Mouse (Mus musculus) right cerebral cortex, adult 18-20 months (tissue): ENCODE measurements around the gene Gm813.
A peak's percentile ranks its signal among the peaks of the same experiment; 100 is the strongest.
"Not testable (repeated sequence)": the region's sequence is repeated elsewhere in the genome, so short reads cannot be mapped to it uniquely, and the experiment has no call there.

ENCODE experiments used
- DNase-seq: peaks from one replicate; pipeline ENCODE4 v3.0.0; 2022; ENCODE audit warnings: mixed read lengths

Gm813 gene

DNA sequence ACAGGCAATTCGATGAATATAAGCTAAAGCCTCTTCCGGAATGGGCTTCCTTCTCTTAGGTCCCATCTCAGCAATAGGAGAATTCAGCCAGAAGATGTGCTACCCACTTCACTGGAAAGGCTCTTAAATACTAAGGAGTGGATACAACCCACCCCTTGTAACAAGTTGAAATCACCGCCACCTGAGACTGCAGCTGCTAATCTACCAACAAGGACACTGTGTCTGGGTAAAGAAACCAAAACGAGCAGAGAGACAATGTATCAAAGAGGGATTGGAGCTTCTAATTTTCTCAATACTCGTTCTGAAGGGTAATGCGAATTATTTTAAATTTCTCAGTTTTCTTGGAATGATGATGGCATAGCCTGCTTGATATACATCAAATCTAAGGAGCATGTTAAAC, at the start of gene Gm813:
TSS of gene Gm813 (minus strand) at position 101 of the 400 bp plus-strand sequence.
- no peak for DNase-seq

DNA sequence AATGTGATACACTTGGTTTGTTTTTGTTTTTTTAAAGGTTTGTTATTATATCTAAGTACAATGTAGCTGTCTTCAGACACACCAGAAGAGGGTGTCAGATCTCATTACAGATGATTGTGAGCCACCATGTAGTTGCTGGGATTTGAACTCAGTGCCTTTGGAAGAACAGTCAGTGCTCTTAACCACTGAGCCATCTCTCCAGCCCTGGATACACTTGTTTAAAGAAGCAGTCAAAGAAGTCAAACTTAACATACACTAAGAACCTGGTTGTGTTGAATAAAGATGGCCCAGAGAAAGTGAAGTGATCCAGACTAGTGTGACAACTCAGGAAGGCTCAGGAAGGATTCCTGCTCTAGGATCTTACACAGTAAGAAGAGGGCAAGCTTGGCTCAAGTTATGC, 48.4 kb upstream of the Gm813 start:
- not testable (repeated sequence) for DNase-seq

DNA sequence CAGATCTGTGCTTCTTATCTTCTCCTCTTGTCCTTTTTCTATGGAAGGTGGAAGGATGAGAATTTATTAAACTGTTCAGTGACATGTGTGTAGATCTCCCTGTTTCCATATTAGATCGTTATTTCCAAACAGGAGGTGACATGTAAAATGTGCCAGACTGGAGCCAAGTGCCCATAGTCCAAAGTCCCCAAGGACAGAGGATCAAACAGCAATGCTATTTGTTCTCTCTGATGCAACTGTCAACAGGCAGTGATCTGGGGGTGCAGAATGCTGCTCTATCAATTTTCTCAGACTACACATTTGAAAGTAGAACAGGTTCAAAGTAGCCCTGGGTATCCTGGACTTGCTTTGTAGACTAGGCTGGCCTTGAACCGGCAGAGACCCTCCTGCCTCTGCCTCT, 47.0 kb upstream of the Gm813 start:
- no peak for DNase-seq

DNA sequence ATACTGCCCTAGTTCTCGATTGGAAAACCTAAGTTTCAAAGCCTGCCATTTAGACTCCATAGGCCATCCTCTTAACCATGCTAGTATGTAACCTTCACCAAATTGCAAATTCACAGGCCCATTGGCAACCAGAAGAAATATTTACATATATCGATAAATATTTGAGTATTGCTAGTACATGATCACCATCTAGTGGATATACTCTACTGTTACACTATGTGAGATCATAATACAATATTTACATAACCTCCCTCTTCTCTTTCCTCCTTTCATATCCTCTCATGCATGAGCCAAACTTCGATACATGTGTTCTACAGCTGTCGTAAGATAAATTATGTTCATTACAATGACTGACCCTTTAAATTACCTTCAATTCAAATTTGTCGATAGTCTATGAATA, 46.2 kb upstream of the Gm813 start:
- no peak for DNase-seq

DNA sequence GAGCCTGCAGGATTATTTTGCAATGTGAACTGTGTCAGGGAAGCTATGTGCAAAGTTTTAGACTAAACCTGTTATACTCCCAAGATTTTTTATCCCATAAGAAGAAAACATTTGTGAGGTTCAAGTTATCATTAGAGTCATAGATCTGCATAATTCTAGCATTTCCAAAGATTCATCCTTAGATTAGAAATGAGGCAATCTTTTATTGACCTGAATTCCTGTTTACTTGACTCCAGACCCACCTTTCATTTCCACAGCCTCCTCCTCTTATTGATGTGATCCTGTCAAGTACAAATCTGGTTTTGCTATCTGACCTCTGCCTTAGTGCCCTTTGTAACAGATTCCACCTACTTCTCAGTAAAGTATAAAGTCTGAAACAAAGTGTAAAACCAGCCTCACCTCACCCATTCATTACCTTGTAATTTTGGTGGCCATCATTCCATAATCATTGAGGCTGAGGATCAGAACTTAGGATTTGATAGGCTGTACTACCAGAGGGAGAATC, 45.6 kb upstream of the Gm813 start:
- no peak for DNase-seq

DNA sequence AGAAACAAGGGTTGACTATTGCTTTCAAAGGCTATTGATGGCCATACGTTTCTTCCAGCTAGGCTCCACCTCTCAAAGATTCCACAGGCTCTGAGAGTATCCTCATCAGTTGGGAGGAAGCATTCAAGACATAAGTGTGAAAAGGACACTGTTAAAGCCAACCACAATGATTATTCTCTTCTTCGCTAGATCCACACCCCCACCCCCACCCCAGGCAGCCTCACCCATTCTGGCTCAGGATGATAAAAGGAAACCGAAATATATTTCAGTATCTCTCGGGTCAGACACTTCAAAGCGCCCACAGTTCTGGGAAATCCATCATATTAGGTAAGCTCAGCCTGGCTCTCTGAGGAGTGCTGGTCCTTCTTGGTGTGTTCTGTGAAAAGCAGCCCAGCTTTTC, 45.0 kb upstream of the Gm813 start:
- no peak for DNase-seq

DNA sequence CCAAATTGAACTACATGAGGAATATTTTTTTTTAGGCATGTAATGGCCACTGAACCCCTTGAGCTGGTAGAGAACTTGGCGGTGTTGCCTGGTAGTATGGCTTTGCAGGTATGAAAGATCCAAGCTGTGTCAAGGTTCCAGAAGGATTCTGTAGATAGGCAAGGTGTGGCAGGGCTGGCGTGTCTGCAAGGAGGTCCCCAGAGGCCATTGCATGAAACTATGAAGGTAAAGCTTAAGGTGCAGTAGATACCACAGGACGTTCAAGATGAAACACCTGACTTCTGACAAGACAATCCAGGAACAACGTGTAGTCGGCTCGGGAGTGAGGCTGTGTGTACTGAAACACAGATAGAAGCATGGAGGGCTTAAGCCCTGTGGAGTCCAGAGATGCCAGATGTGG, 41.9 kb upstream of the Gm813 start:
- DNase-seq, result no peak

DNA sequence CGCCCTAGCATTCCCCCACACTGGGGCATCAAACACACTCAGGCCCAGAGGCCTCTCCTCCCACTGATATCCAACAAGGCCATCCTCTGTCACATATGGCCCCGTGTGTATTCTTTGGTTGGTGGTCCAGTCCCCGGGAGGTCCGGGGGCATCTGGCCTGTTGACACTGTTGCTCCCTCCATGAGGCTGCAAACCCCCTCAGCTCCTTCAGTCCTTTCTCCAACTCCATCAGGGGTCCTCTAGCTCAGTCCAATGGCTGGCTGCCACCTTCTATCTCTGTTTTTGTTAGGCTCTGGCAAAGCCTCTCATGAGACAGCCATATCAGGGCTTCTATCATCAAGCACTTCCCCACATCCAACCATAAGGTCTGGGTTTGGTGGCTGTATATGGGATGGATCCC, 39.7 kb upstream of the Gm813 start:
- no peak for DNase-seq

DNA sequence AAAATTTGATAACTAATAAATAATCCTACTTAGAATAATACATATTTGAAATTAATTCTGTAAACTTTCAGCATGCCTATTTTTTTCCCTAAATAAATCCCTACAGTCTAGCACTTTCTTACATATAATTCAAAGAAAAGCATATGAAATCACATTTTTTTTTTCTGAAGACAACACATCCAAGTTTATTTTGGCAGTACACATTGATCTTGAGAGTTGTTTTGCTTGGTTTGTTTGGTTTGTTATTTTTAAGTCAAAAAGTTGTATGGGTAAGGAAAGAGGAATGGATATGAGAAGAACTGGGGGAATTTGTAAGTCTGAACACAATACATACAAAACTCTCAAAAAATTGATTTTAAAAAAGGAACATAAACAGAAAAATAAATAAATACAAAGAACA, 39.0 kb upstream of the Gm813 start:
- DNase-seq, result no peak

DNA sequence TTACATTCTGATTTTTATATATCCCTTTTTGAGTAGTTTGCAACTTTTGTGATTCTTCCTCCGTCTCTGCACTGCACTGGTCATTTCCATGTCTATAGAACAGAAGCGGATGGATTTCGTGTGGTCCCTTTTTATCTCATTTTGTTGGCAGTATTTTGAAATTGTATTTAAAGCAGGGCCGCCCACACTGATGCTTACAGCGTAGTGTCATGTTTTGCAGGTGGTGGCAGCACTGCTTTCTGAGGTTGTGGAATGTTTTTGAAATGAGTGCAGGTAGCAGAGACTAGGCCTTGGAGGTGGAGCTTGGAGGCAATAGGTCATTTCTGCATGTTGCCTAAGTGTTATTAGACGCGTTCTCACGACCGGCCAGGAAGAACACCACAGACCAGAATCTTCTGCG, 33.2 kb upstream of the Gm813 start:
- peak; percentile 16 for DNase-seq

DNA sequence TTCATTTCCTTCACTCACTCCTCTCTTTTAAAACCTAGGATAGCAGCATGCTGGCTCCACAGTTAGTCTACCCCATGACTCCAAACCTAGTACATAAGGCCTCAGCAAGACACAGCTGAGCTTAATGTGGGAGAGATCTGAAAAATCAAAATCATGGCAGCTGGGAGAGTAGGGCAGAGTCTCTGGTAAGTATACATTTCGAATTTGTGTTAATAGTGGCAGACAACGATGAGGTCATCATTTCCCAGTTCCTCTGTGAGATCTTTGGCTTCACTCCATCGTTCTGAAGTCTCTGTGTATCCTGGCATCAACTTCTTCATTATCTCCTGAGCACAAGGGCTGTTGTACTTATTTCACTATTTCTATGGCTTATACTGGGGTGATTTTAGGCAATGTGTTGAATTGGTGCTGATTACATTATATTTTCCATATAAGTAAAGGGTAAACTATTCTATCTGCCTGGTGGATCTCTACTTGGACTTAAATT, 22.0 kb upstream of the Gm813 start, which contains the start of gene E330017A01Rik:
TSS of gene E330017A01Rik (minus strand) at position 51 of the 487 bp plus-strand sequence.
- DNase-seq, result no peak

DNA sequence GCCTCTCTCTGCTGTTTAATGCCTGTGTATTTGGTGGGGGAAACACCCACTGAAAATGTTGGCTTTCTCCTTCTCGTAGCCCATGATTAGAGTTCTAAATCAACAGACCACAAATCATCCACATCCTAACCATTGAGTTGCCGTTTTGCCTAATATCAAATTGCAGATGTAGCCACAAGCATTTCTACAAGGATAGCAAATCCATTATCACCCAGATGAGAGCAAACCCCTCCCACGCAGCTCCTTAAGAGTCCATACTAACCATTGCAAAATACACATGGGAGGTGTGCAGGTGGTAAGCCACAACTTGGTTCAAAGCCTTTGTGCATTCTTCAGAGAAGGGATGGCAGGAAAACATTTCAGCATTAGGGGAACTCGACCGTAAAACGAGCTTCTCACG, 21.2 kb upstream of the Gm813 start:
- no peak for DNase-seq

DNA sequence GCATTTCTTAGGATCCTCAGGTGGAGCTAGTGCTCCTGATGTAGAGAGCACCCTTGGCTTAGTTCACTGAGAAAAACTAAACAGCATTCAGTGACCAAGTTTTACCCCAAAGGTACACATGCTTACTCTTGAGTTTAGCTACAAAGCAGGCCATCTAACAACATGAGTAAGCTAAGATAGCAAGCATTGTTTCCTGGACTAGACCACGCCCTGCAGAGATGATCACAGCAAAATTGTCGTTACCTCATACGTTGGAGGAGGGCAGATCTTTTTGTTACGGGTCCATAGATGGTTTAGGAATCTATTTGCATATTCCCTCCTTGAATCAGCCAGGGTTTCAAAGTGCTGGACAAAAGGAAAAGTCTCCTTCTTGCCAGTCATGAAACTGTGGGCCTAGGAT, 20.7 kb upstream of the Gm813 start:
- no peak for DNase-seq

DNA sequence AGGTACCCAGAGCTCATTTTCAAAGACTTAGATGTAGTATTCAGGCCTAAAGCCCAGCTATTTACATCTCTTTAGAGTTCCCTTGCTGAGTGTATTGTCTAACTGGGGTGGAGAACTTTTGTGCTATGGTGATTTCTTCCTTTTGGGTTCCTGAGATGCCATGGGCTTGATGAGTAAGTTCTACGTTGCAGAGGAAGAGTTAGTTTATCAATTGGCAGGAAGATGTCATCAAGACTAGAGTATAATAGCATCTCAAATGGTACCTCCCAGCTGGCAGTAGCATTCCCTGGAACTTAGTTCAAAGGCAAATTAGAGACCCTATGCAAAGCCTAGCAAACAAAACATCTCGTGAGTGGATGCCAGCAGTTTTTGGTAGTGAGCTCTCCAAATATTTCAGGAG, 19.1 kb upstream of the Gm813 start:
- no peak for DNase-seq

DNA sequence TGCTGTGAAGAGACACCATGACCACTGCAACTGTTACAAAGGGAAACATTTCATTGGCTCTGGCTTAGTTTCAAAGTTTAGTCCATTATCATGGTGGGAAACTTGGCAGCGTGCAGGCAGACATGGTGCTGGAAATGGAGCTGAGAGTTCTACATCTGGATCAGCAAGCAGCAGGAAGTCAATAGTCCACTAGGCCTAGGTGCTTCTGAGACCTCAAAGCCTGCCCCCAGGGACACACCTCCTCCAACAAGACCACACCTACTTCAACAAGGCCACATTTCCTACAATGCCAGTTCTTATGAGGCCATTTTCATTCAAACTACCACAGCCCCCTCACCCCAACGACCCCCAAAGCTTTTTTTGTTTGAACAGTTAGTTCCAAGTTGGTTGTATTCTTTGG, 13.0 kb upstream of the Gm813 start:
- no peak for DNase-seq

DNA sequence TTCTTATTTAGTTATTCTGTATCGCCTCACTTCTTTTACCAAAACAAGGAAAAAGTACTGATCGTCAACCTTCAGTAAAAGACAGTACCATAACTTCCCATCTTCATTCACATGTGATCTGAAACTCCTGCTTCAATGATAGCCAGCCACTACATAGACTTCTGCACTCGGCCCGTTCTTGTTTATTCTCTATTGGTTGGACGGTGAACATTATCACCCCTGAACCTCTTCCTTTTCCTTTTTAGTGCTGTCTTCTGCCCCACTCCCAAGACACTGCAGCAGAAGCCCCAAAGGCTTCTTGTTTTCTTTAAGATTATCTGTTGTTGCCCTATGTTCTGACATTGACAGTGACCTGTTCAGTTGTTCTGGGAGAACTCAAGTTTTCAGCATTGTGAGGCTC, 12.2 kb upstream of the Gm813 start:
- DNase-seq, result no peak

DNA sequence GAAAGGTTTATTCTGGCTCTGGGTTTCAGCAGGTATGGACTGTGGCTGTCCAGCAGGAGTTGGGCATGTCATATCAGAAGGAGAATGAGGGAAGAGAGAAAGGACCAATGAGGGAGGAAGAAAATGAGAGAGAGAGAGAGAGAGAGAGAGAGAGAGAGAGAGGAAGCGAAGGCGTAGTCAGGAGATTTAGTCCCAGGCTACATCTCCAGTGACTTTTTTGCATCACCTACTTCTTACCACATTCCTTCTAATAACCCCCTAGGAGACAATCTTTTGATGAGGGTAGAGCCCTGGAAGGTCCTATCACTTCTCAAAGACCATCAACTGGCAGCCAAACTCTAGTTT, 11.5 kb upstream of the Gm813 start:
- no peak for DNase-seq

DNA sequence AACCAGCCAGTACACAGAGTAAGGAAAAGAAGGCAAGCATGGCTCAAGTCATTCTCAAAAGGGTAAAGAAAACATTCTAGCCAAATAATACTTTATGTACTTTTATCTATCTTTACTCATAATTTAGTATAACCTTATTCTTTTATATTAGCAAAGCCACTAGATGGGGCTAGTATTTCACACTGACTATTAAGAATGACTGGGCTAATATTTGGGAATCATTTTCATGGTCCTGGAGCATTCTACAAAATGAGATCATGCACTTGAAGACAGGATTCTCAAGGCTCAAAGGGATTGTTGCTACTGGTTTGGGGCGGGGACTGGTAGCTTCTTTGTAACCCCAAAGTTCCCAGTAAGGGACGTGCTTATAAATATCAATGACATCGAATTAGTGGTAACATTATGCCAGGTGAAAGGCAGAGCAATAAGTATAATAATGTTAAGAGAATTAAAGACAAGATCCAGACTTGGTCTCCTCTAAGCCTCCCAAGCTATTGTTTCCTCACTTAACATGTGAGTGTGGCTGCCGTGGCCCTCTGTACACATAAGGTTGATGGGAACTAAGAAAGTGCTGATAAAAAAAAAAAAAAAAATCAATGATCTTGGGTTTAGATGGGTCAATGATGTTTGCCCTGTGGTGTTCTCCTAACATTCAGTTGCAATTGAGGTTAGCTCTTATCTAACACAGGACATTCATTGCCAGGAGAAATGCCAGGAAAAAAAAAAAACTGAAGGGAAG, 11.0 kb upstream of the Gm813 start:
- no peak for DNase-seq

DNA sequence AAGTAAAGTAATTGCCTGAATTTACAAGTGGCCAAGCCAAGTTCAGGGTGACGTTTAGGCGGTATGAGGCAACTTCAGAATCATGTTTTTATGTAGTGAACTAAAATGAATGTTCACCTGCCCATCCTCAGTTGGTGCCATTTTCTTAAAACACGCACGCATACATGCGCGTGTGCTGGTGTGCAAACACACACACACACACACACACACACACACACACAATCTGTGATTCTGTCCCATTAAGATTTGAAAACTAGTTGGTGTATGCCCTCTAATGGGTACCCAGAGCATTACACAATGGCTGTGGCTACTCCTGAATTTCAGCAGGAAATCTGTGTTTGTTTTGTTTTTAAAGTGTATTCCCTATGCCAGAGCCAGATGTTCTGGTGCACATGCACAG, 7.2 kb upstream of the Gm813 start:
- DNase-seq, result peak; percentile 32

DNA sequence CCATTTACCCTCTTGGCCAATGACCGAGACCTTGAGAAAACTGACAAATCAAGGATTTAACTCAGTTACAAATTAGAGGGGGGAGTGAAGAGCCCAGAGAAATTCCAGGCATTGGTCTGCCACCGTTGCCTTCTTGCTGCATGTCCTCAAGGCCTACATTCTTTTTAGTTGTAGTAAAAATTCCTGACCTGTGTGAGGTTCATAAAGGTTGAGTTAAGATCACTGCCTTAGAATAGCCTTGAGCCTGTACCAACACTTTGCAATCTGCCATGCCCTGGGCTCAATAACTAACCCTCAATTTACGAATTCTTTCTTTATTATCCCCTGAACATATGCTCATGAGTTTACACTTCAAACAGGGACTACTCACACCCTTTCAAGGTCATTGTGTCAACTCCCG, 6.3 kb upstream of the Gm813 start:
- no peak for DNase-seq

DNA sequence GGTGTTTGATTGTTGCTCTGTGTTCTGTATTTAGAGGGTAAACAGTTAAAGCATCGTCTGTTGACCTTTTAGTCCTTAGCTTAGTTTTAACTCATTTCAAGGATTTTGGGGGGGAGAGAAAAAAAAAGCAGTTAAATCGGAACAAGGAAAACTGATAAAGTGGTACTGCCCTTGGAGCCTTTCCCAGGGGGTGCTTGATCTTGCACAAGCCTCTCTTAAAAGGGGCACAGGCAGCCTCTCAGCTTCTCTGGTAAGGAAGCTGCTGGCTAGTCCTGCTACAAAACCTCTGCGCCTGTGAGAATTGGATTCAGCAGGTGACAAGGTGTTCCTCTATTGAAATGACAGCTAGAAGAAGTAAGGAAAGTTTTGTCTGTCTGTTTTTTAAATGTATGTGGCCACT, 5.6 kb upstream of the Gm813 start:
- no peak for DNase-seq

DNA sequence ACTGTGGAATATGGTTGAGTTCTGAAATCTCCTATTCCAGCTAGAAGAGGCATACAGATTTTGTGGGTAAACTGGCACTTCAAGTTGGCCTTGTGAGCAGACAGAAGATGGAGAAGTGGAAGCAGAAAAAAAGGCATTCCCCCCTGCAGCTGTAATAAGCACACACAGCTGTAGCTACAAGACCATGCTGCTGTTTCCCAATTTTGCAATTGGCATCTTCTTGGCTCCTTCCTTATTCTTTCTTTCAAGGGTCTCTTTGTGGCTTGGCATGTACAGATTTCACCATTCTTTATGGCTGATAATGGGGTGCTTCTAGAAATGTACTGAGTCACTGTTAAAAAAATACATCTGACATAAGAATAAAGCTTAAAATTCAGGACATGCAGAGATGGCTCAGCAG, 568 bp upstream of the Gm813 start:
- no peak for DNase-seq

DNA sequence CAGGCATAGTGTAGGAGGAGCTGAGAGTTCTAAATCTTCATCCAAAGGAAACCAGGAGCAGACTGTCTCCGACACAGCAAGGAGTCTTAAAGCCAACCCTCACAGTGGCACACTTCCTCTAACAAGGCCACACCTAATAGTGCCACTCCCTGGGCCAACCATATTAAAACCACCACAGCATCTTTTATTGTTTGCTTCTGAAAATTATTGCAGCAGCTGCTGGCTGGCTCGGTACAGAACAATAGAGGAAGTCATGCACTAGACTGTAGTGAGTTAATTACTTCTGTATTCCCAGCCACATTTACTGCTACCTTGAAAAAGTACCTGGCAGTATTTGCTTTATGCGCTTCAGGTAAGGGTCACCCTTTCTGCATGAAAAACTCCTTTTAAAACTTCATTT, 3.8 kb downstream of the Gm813 start:
- DNase-seq, result no peak

DNA sequence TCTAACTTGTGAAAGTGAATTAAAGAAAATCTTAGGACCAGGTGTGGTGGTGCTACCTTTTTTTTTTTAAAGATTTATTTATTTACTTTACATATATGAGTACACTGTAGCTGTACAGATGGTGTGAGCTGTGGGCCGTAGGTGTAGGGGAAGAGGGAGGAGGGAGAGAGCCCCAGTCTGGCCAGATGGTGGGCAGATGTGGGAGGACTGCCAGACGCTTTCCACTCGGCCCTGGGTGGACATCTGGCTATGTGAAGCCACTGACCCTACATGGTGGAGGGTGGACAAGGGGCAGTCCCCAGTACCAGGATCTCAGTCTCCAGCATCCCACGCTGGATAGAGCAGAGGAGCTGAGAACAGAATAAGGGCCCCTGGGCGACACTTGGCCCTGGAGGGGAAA, 9.7 kb downstream of the Gm813 start:
- no peak for DNase-seq

DNA sequence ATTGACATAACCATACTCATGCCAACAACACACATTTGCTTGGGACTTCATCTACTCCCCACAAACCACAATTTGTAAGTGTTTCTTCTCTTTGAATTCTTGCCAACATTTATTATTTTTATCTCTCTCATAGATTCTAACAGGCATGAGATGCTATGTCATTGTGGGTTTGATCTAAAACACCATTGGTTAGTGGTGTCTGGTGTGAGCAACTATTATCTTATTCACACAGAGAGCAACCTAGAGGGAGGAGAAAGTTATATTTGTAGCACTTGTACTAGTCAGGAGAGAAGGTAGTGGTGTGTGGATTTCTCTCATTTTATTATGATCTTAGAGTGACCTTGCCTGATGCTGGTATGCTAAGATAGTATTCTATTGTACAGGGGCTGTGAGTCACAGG, 12.1 kb downstream of the Gm813 start:
- no peak for DNase-seq
